Mouse (Mus musculus) stomach, embryonic 16.5 days (tissue): ENCODE results near the gene Apoa5. TPM values are rescaled to one million over a fixed set of nuclear protein-coding genes. Genes with fewer than 3 reads are reported as not detected.
"Not testable (repeated sequence)": the region's sequence is repeated elsewhere in the genome, so short reads cannot be mapped to it uniquely, and the experiment has no call there.

Source experiments
- ATAC-seq: fragments of 200-750 bp; cut with Nextera tagmentation; 2 replicates; pipeline ENCODE4 v1.8.0; 2017; ENCODE audit warnings: moderate number of reproducible peaks, moderate TSS enrichment; ENCODE audit not compliant: insufficient read depth, low FRiP score
- H3K27ac ChIP-seq: fragments of 300-500 bp; sonication (generic); 2 replicates; pipeline ENCODE4 v1.5.1; 2014; ENCODE audit warnings: low read length
- H3K27me3 ChIP-seq: fragments of 300-500 bp; sonication (generic); 2 replicates; pipeline ENCODE4 v1.6.1; 2014; ENCODE audit warnings: low read length, control low read depth, mixed read lengths; ENCODE audit not compliant: control insufficient read depth, insufficient read depth
- H3K36me3 ChIP-seq: fragments of 300-500 bp; sonication (generic); 2 replicates; pipeline ENCODE4 v1.6.1; 2014; ENCODE audit warnings: low read length; ENCODE audit not compliant: control insufficient read depth, insufficient read depth
- H3K4me1 ChIP-seq: fragments of 300-500 bp; sonication (generic); 2 replicates; pipeline ENCODE4 v1.6.1; 2014; ENCODE audit warnings: low read length, control low read depth, mixed read lengths; ENCODE audit not compliant: control insufficient read depth, insufficient read depth
- H3K4me2 ChIP-seq: fragments of 300-500 bp; sonication (generic); 2 replicates; pipeline ENCODE4 v1.6.1; 2014; ENCODE audit warnings: low read depth, low read length, mixed read lengths
- H3K4me3 ChIP-seq: fragments of 300-500 bp; sonication (generic); replicated peaks from 2 replicates; pipeline ENCODE4 v1.5.1; 2014; ENCODE audit warnings: mild to moderate bottlenecking, low read length
- H3K9ac ChIP-seq: fragments of 300-500 bp; sonication (generic); 2 replicates; pipeline ENCODE4 v1.6.1; 2014; ENCODE audit warnings: low read length
- H3K9me3 ChIP-seq: fragments of 300-500 bp; sonication (generic); replicated peaks from 2 replicates; pipeline ENCODE4 v1.6.1; 2016; ENCODE audit warnings: low read length, control low read depth; ENCODE audit not compliant: control insufficient read depth
- WGBS: fragments of 180-500 bp; shearing (Covaris S2); extraction: QIAGEN DNeasy Blood & Tissue Kit; methylation state at CpG from one replicate; pipeline ENCODE4 v1.1.7; 2014; 5-methylcytosine and 5-hydroxymethylcytosine counted together
- polyA plus RNA-seq: library from polyadenylated mRNA; unstranded; fragments of >200 nt; fragmentation: Nextera tagmentation; extraction: Ambion mirVana; gene quantifications from 2 replicates; pipeline ENCODE4 v1.2.1, GENCODE M21; 2015

Apoa5 gene
- polyA plus RNA-seq, 1 experiment from 2014 or later, result 0.49 TPM

DNA sequence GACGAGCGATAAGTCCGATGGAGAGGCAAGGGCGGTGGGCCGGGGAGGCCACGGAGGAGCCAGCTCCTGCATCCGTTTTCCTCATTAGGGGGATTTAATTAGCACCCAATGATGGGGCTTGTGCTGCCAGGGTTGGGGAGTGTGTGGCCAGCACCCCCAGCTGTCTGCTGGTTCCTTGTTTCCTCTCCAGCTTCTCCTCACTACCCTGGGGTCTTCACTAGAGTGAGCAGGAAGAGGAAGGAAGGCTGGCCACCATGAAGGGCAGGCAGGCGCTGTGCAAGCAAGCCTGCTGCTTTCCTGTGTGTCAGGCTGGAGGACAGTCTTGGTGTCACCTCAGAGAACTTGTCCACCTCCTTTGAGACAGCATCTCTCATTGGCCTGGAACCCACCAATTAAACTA is 48.5 kb downstream of the Apoa5 start:
- H3K4me2 ChIP-seq, result no peak overlapping the region
- H3K9ac ChIP-seq, result no peak overlapping the region
- H3K27me3 ChIP-seq, result no peaks in the 10 kb centered on the region
- 64% methylated on average over 8 of the region's 8 CpGs for WGBS
- H3K9me3 ChIP-seq, result no peaks in the 10 kb centered on the region; the same call in 1 of the 2 replicates
- no peaks in the 10 kb centered on the region for H3K36me3 ChIP-seq
- H3K4me1 ChIP-seq, result no peaks in the 10 kb centered on the region
- H3K4me3 ChIP-seq, result no peak overlapping the region
- ATAC-seq, result no peak
- no peak overlapping the region for H3K27ac ChIP-seq

DNA sequence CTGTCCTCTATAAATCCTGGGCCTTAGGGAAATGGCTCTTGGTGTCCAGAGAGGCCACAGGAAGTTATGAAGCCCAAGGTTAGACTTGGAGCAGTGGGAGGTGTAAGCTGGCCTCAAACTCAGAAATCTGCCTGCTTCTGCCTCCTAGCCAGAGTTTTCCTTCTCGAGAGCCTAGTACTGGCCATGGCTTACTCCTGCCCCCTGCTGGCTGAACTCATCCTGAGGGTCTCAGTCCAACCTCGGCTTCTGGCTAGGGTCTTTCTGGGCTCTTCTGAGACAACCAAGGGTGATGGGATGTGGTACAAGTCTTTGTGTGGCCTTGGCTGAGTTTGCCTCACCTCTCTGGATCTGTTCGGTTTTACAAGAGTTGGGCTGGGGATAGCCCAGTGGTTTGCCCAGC is 49.5 kb downstream of the Apoa5 start:
- Histone ChIP-seq H3K9ac (no peak overlapping the region), H3K27me3 (no peaks in the 10 kb centered on the region), H3K9me3 (no peaks in the 10 kb centered on the region; the same call in 1 of the 2 replicates), H3K4me2 (no peak overlapping the region), H3K4me3 (no peak overlapping the region), H3K36me3 (no peaks in the 10 kb centered on the region), H3K4me1 (no peaks in the 10 kb centered on the region), H3K27ac (no peak overlapping the region)
- 93% methylated on average over 3 of the region's 3 CpGs for WGBS
- no peak for ATAC-seq

DNA sequence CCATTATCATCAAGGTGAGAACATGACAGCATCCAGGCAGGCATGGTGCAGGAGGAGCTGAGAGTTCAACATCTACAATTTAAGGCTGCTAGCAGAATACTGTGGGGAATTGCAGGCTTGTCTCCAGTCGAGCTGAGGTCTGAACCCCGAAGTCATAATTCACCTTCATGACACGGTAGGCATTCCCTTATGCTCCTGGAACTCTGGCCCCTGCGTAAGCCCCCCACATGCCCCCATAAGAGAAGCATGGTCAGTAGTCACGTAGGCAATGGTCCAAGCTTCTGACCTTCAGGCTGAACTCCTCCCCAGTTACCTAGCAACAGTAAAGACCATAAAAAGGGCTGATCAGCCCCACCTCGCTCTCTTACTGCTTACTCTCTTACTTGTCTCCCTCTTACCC is 51.5 kb downstream of the Apoa5 start, which contains the start of gene 4931429L15Rik:
TSS of gene 4931429L15Rik (minus strand) at position 101 of the 400 bp plus-strand sequence.
- not testable (repeated sequence) for H3K4me3 ChIP-seq, H3K27ac ChIP-seq, H3K36me3 ChIP-seq, H3K4me1 ChIP-seq, H3K4me2 ChIP-seq, H3K9ac ChIP-seq, ATAC-seq, H3K9me3 ChIP-seq, H3K27me3 ChIP-seq
- 83% methylated on average over 6 of the region's 6 CpGs for WGBS

DNA sequence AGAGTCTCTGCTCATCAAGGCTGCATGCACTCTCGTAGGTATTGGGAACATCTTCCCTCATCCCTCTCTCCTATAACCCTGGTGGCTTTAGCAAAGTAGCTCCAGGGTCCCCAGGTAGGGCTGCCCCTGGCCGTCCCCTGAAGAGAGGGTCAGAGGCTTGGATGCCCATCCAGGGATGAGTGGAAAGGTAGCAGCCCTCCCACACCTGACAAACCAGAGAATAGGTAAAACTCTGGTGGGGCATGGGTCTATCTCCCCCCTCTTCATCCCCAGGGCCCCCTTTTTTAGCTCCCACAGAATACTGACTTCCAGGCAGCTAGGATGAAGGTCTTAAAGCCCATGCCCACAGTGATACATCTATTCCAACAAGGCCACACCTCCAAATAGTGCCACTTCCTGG is 52.0 kb downstream of the Apoa5 start:
- no peaks in the 10 kb centered on the region for H3K36me3 ChIP-seq
- no peak overlapping the region for H3K4me3 ChIP-seq
- no peaks in the 10 kb centered on the region for H3K4me1 ChIP-seq
- ATAC-seq, result no peak
- no peak overlapping the region for H3K9ac ChIP-seq
- H3K9me3 ChIP-seq, result no peaks in the 10 kb centered on the region; the same call in 1 of the 2 replicates
- H3K27ac ChIP-seq, result no peak overlapping the region
- WGBS, result 92% methylated on average over 2 of the region's 2 CpGs
- no peak overlapping the region for H3K4me2 ChIP-seq
- no peaks in the 10 kb centered on the region for H3K27me3 ChIP-seq

Other genes starting within 250 kb of the Apoa5 start
- gene Apoa1, start 40.1 kb upstream of the Apoa5 start, polyA plus RNA-seq, result 510 and 643 TPM in 2 replicates
- 64.3 and 64.4 TPM in 2 replicates for gene Apoc3, start 33.0 kb upstream of the Apoa5 start, polyA plus RNA-seq
- gene Apoa4, start 27.9 kb upstream of the Apoa5 start, polyA plus RNA-seq, result 196 and 228 TPM in 2 replicates
- 48.5 and 51.8 TPM in 2 replicates for gene Zpr1, start 4.4 kb downstream of the Apoa5 start, polyA plus RNA-seq
- gene Bud13, start 14.4 kb downstream of the Apoa5 start, polyA plus RNA-seq, result 18.2 and 18.7 TPM in 2 replicates
- gene 4931429L15Rik, start 51.4 kb downstream of the Apoa5 start, polyA plus RNA-seq, result not detected in 2 replicates